Mouse (Mus musculus) common myeloid progenitor, adult 5-6 weeks (primary cell): ENCODE results near the gene Zfp553. TPM values are rescaled to one million over a fixed set of nuclear protein-coding genes. Genes with fewer than 3 reads are reported as not detected.

Experiments used
- ATAC-seq: replicated peaks from 2 replicates; pipeline ENCODE4 v1.8.0; 2016; ENCODE audit warnings: low read depth, mild to moderate bottlenecking, moderate TSS enrichment, inconsistent platforms; ENCODE audit not compliant: poor library complexity, severe bottlenecking
- total RNA-seq: library from RNA; stranded (forward); fragments of 200-1000, 187-1606 nt; gene quantifications from 2 replicates; pipeline ENCODE4 v1.2.3, GENCODE M21; 2017

The Zfp553 gene
- total RNA-seq, 1 experiment from 2014 or later, result 29.9 TPM

- ATAC-seq, result no peak
Measured at GRCm38 (mm10) chr7:127262218-127262961, 29.5 kb downstream of the Zfp553 start.

GRCm38 (mm10) chr7:127263526-127263925 lies 30.7 kb downstream of the Zfp553 start:
- ATAC-seq, result no peak

DNA sequence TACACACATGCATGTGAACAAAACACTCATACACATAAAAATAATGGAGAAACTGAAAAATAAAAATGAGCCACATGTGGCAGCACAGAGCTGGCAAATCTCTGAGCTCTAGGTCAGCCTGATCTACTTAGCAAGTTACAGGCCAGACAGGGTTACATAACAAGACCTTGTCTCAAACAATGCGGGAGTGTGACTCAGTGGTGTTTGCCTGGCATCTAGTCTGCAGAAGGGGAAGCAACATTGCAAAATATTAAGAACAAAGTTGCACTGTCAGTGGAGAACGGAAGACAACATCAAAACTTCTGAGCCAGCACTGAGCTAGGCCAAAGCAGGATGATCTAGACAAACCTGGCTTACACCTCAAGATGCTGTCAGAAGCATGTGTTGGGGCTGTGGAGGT lies 37.4 kb downstream of the Zfp553 start:
- ATAC-seq, result peak; percentile 40

- no peak for ATAC-seq
Measured at GRCm38 (mm10) chr7:127270666-127271065, 37.8 kb downstream of the Zfp553 start.

DNA sequence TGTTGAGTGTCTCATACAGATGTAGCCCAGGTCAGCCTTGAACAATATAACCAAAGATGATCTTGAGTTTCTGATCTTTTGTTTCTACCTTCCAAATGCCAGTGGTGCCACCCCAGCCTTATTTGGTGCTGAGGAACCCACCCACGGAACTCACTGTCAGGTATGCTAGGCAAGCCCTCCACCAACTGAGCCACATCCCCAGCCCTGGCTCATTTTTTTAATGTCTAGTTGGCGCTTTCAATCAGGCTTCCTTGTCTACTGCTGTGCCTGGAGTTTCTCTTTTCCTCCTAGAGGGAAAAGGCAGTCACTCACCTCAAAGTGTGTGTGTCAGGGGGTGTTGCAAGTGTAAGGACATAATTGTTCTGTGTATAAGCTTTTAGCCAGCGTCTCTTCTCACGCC lies 38.2 kb downstream of the Zfp553 start:
- ATAC-seq, result no peak

DNA sequence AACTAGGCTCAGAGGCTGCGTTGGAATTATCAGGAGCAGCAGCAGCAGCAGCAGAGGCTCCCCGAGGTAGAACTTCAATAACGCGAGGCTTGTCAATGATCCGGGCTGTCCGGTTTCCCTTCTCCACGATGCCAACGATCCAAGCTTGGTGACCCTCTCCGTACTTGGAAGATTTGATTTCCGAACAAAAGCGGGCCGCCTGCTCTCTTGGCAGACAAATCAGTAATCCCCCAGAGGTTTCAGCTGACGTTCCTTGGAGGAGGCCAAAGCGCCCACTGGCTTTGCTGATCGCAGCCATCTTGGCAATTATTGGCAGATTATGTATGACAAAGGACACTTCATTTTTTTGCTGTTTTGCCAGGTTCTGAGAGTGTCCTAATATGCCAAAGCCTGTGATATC lies 39.7 kb downstream of the Zfp553 start:
- no peak for ATAC-seq

DNA sequence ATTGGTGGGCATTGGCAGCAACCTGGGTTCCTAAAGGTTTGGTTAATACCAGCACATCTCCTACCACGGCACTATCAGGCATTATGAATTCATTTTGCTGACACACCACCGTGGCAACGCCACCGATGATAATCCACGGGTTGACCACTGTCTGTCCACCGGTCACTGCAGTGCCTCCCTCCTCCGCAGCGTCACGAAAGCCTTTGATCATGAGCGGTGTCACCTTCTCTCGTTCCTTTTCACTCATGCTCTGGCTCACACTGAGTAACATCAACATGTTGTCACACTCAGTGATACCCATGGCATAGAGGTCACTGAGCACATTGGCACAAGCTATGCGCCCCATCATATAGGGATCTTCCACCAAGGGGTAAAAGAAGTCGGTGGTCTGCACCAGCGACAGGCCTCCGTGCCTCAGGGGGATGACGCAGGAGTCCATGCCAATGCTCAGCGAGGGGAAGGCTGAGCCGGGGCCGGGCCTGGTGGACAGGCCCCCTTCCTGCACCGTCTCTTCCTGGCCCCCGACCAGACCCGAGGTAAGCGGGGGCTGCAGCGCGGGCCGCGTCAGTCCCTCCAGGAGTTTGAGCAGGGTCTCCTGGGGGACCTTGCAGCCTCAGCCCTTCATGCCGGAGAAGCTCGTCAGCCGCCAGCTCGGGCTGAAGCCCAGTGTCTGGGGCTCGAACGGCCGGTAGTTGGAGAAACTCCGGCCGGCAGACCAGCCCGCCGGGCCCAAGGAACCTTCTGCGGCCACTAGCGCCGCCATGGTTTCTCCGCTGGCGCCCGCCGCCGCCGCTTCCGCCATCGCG lies 40.5 kb downstream of the Zfp553 start:
- ATAC-seq, result peak; percentile 22; the same call in 1 of the 2 replicates

- ATAC-seq, result peak; percentile 83
Measured at GRCm38 (mm10) chr7:127273925-127274789, 41.3 kb downstream of the Zfp553 start, which contains the start of gene Sephs2. TSS of gene Sephs2 (minus strand) at chr7:127274055.

- ATAC-seq, result no peak
Measured at GRCm38 (mm10) chr7:127276519-127276961, 43.7 kb downstream of the Zfp553 start.

DNA sequence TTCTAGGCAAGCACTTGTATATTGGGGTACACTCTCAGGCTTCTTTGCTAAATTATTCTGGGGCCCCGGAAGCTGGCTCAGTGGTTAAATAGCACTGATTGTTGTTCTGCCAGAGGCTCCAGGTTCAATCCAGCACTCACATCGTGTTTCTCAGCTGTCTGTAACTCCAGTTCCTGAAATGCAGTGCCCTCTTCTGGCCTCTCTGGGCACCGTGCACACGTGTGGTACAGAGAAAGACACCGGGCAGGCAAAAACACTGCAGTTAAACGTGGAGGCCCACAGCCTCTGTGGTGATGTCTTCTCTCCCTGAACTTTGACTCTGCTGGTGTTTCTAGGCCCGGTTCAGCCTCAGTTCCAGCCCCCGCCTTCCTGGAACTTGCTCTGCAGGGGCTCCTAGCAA lies 45.5 kb downstream of the Zfp553 start:
- ATAC-seq, result peak; percentile 45

GRCm38 (mm10) chr7:127280092-127280491 lies 47.2 kb downstream of the Zfp553 start:
- ATAC-seq, result no peak

GRCm38 (mm10) chr7:127281114-127281513 lies 48.3 kb downstream of the Zfp553 start:
- peak; percentile 61 for ATAC-seq

DNA sequence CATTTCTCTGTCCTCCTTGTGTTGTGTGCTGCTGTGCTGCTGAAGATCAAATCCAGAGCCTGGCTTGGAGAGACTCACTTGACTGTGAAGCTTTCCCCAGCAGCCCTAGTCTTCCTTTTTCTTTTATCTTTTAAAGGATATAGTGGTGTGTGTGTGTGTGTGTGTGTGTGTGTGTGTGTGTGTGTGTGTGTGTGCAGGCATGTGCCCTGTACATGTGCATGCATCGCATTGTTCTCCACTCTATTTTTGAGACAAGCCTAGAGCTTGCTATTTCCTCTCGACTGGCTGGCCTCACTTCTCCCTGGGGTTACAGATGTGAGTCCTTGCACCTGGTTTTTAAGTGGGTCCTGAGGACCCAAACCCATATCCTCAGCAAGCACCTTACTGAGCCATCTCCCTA lies 49.3 kb downstream of the Zfp553 start:
- ATAC-seq, result no peak

GRCm38 (mm10) chr7:127285154-127285553 lies 52.3 kb downstream of the Zfp553 start:
- peak; percentile 79 for ATAC-seq

Other genes starting within 250 kb of the Zfp553 start
- 19.3 and 21.8 TPM in 2 replicates for gene Mvp, start 218.4 kb upstream of the Zfp553 start, total RNA-seq
- not detected in 2 replicates for gene Pagr1b, start 216.6 kb upstream of the Zfp553 start, total RNA-seq
- 36.7 TPM in 1 of 2 replicates, not detected in the other for gene Pagr1a, start 215.7 kb upstream of the Zfp553 start, total RNA-seq
- 30.9 and 33.1 TPM in 2 replicates for gene Gm42742, start 212.0 kb upstream of the Zfp553 start, total RNA-seq
- gene Prrt2, start 211.8 kb upstream of the Zfp553 start, total RNA-seq, result 1.3 TPM in 1 of 2 replicates, not detected in the other
- 59.0 and 67.8 TPM in 2 replicates for gene Maz, start 206.0 kb upstream of the Zfp553 start, total RNA-seq
- 81.6 and 90.9 TPM in 2 replicates for gene Kif22, start 190.6 kb upstream of the Zfp553 start, total RNA-seq
- 22.6 and 31.2 TPM in 2 replicates for gene Zg16, start 145.7 kb upstream of the Zfp553 start, total RNA-seq
- 17.2 and 24.1 TPM in 2 replicates for gene AI467606, start 141.7 kb upstream of the Zfp553 start, total RNA-seq
- 0.10 and 1.8 TPM in 2 replicates for gene Qprt, start 110.8 kb upstream of the Zfp553 start, total RNA-seq
- 278 and 335 TPM in 2 replicates for gene Spn, start 95.2 kb upstream of the Zfp553 start, total RNA-seq
- gene Cd2bp2, start 37.0 kb upstream of the Zfp553 start, total RNA-seq, result 54.9 and 73.1 TPM in 2 replicates
- gene Tbc1d10b, start 24.6 kb upstream of the Zfp553 start, total RNA-seq, result 24.7 and 29.1 TPM in 2 replicates
- 10.6 and 35.3 TPM in 2 replicates for gene Mylpf, start 24.2 kb upstream of the Zfp553 start, total RNA-seq
- 62.7 and 63.2 TPM in 2 replicates for gene Sept1, start 69 bp downstream of the Zfp553 start, total RNA-seq
- 6.3 and 8.9 TPM in 2 replicates for gene Zfp771, start 11.2 kb downstream of the Zfp553 start, total RNA-seq
- gene Dctpp1, start 27.6 kb downstream of the Zfp553 start, total RNA-seq, result 85.1 and 88.3 TPM in 2 replicates
- gene Sephs2, start 41.0 kb downstream of the Zfp553 start, total RNA-seq, result 99.1 and 102 TPM in 2 replicates
- 26.1 and 31.6 TPM in 2 replicates for gene Itgal, start 63.2 kb downstream of the Zfp553 start, total RNA-seq
- gene Zfp768, start 112.5 kb downstream of the Zfp553 start, total RNA-seq, result 5.1 and 6.8 TPM in 2 replicates
- 5.1 and 12.0 TPM in 2 replicates for gene Zfp747, start 143.0 kb downstream of the Zfp553 start, total RNA-seq
- 4.8 and 7.2 TPM in 2 replicates for gene 9130019O22Rik, start 154.1 kb downstream of the Zfp553 start, total RNA-seq
- gene E430018J23Rik, start 160.6 kb downstream of the Zfp553 start, total RNA-seq, result 9.7 and 11.2 TPM in 2 replicates
- gene Zfp764, start 173.8 kb downstream of the Zfp553 start, total RNA-seq, result 9.2 and 13.0 TPM in 2 replicates
- gene Zfp688, start 189.0 kb downstream of the Zfp553 start, total RNA-seq, result 7.7 and 11.5 TPM in 2 replicates
- gene Zfp689, start 216.1 kb downstream of the Zfp553 start, total RNA-seq, result 3.1 and 4.8 TPM in 2 replicates
- 19.0 and 33.8 TPM in 2 replicates for gene Prr14, start 226.6 kb downstream of the Zfp553 start, total RNA-seq
- gene Fbrs, start 246.1 kb downstream of the Zfp553 start, total RNA-seq, result 15.1 and 30.3 TPM in 2 replicates